Mouse (Mus musculus) layer of hippocampus, postnatal 25 days (tissue): ENCODE measurements around the gene Hist1h1e. TPM values are rescaled to one million over a fixed set of nuclear protein-coding genes. Genes with fewer than 3 reads are reported as not detected.
"Not testable (repeated sequence)": the region's sequence is repeated elsewhere in the genome, so short reads cannot be mapped to it uniquely, and the experiment has no call there.

ENCODE experiments used
- DNase-seq, 2 experiments: peaks; one replicate each; pipeline ENCODE4 v3.0.0; 2022; ENCODE audit warnings: mixed read lengths in 2 of 2, low spot score in 1 of 2; ENCODE audit errors: extremely low spot score in 1 of 2
- total RNA-seq, 2 experiments: library from RNA; stranded (reverse); gene quantifications; 2 replicates each; pipeline ENCODE4 v1.2.3; 2021

Hist1h1e gene
- total RNA-seq, 2 experiments from 2014 or later = 45.8 to 59.4 TPM

GRCm38 (mm10) chr13:23592614-23593013, 29.7 kb downstream of the Hist1h1e start:
- DNase-seq = no peak

GRCm38 (mm10) chr13:23591886-23592285, 30.5 kb downstream of the Hist1h1e start:
- DNase-seq = not testable (repeated sequence)

- no peak for DNase-seq
Observed at GRCm38 (mm10) chr13:23591206-23591605, 31.2 kb downstream of the Hist1h1e start.

- no peak for DNase-seq
Observed at GRCm38 (mm10) chr13:23586940-23587225, 35.5 kb downstream of the Hist1h1e start.

GRCm38 (mm10) chr13:23586099-23586939, 36.0 kb downstream of the Hist1h1e start:
- no peak for DNase-seq

- peak; percentile 39 to 42 for DNase-seq
Observed at GRCm38 (mm10) chr13:23585442-23586098, 36.8 kb downstream of the Hist1h1e start.

- peak; percentile 54 to 57 for DNase-seq
Observed at GRCm38 (mm10) chr13:23585029-23585441, 37.3 kb downstream of the Hist1h1e start.

- DNase-seq = no peak
Observed at GRCm38 (mm10) chr13:23584331-23584730, 38.0 kb downstream of the Hist1h1e start.

- no peak for DNase-seq
Observed at GRCm38 (mm10) chr13:23583387-23584068, 38.8 kb downstream of the Hist1h1e start.

GRCm38 (mm10) chr13:23582219-23583056, 39.9 kb downstream of the Hist1h1e start:
- DNase-seq = no peak

- peak; percentile 93 to 97 for DNase-seq
Observed at GRCm38 (mm10) chr13:23581408-23582218, 40.7 kb downstream of the Hist1h1e start, which contains the start of gene Hist1h4d. Hist1h4d (plus strand) TSS chr13:23581598.

GRCm38 (mm10) chr13:23577835-23578234, 44.5 kb downstream of the Hist1h1e start:
- no peak for DNase-seq

GRCm38 (mm10) chr13:23576906-23577639, 45.3 kb downstream of the Hist1h1e start:
- no peak for DNase-seq

GRCm38 (mm10) chr13:23576351-23576881, 45.9 kb downstream of the Hist1h1e start:
- DNase-seq = no peak

GRCm38 (mm10) chr13:23575864-23576313, 46.5 kb downstream of the Hist1h1e start:
- not testable (repeated sequence) for DNase-seq

GRCm38 (mm10) chr13:23575271-23575851, 47.0 kb downstream of the Hist1h1e start, which contains the start of gene Hist1h3d:
Hist1h3d (plus strand) TSS chr13:23575763.
- peak in 1 of 2 experiments; percentile 27 for DNase-seq

- not testable (repeated sequence) for DNase-seq
Observed at GRCm38 (mm10) chr13:23574546-23575170, 47.7 kb downstream of the Hist1h1e start.
